Mouse (Mus musculus) T-helper 1 cell (primary cell): ENCODE results near the gene Rnf220.

Source experiments
- in situ Hi-C: fragments of 300-600 bp; cut with MboI, MseI; formaldehyde crosslinking; loops from one replicate; pipeline ENCODE4 v1.15.1; 2025; ENCODE audit warnings: high pct_unique_total_duplicates

The Rnf220 gene

DNA sequence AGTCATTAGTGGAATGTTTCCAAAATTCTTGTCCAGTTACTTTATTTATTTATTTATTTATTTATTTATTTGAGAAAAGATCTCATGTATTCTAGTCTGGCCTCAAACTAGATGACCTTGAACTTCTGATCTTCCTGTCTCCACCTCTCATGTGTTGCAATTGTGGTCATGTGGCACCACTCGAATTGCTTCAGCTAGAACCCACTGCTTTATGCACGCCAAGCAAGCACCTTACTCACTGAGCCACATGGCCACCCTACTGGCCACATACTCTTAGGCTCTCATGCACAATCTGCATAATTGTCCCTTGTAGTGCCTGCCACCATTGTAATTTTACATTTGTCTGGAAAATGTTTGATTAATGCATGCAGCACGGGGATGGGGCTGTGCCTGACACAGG is 57.9 kb downstream of the Rnf220 start:
- in situ Hi-C loops = no loop called here

GRCm38 (mm10) chr4:117438064-117438463 is 58.8 kb downstream of the Rnf220 start:
- in situ Hi-C loops = no loop called here

DNA sequence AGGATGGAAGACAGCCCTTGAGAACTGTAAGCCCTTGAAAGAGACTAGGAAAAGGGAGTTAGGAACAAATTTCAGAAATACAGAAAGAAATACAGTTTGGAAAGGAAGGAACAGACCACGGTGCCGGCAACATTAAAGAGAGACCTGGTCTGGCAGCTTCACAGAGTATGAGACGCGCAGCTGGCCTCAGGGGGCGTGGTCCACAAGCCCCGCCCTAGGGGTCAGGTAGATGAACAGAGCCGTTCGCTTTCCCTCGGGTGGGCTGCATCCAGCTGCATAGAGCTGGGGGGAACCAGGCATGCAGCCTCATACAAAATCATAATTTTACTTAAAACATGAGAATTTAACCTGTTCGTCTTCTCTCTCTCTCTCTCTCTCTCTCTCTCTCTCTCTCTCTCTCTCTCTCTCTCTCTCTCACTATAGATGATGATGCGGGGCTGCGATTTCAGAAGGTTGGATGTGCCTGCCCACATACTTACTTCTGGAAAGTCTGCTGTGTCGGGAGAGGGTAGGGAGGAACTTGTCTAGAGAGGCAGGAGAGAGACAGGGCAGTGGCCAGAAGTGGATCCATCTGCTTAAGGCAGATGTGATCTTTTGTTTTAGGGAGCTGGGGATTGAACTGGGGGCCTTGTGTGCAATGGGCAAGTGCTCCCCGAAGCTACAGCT is 59.7 kb downstream of the Rnf220 start:
- in situ Hi-C loops = no loop called here

- in situ Hi-C loops = no loop called here
Observed at GRCm38 (mm10) chr4:117434336-117434735, 62.5 kb downstream of the Rnf220 start.

DNA sequence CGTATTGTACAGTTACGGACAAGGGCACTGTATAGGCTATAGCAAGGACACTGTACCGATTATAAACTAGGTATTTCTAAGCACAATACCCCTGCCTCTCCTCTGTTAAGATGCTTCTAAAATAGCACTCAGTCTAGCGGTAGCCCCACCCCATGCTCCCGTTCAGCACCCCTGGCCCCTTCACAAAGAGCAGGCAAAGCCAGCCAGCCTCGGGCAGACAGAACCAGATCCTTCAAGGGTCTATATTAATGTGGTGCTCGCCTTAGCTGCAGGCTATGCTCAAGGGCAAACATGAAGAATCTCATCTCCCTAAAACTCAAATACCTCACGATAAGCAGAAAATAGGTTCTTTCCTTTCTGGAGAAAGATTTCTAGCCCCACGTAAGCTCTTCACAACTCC is 67.2 kb downstream of the Rnf220 start:
- in situ Hi-C loops = no loop called here

DNA sequence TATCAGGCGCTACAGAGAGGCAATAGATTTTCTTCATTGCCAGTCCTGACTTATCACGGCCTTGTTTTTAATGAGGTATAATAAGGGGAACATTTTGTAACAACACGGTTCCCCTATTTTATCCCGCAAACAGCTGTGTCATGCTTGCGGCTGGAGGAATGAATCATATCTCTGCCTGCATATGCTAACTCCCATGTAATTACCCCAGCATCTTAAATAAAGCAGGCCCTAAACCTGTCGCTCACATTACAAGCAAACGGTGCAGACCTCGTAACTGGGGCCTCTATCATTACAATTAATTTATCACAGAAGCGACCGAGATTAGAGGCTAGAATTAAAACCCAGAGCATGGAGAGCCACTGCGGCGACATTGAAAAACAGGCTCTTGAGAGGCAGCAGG is 69.3 kb downstream of the Rnf220 start:
- in situ Hi-C loops = no loop called here

DNA sequence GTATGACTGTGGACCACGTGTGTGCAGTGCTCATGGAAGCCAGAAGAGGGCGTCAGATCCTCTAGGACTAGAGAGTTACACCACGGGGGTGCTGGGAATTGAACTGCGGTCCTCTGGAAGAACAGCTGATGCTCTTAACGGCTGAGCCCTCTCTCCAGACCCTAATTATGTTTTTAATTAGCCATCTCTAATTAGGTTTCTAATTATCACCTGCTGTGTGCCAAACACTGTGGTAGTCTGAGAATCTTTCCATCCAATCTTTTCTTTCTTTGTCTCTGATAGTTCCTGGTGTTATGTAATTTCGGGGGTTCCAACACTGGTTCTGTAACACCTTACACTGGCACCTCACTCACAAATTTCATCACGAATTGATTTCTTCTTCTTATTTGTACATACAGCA is 75.8 kb downstream of the Rnf220 start:
- in situ Hi-C loops = no loop called here

DNA sequence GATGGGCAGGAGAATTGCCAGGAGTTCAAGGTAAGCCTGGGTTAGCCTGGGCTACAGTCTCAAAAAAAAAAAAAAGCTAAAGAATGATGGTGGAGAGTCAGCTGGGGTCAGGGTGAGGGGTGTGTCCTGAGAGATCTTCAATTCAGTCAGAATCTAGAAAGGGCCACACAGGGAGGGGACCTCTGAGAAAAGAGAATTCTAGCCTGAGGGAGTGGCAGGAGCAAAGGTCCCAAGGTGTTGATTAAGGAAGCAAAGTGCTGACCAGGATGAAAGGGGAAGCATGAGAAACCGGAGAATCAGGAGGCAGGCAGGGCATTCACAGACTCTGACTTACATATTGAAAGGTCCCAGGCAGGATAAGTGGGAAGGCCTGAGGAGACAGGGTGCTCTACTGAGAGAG is 80.0 kb downstream of the Rnf220 start:
- in situ Hi-C loops = no loop called here

GRCm38 (mm10) chr4:117410049-117410410 is 86.8 kb downstream of the Rnf220 start:
- in situ Hi-C loops = no loop called here

DNA sequence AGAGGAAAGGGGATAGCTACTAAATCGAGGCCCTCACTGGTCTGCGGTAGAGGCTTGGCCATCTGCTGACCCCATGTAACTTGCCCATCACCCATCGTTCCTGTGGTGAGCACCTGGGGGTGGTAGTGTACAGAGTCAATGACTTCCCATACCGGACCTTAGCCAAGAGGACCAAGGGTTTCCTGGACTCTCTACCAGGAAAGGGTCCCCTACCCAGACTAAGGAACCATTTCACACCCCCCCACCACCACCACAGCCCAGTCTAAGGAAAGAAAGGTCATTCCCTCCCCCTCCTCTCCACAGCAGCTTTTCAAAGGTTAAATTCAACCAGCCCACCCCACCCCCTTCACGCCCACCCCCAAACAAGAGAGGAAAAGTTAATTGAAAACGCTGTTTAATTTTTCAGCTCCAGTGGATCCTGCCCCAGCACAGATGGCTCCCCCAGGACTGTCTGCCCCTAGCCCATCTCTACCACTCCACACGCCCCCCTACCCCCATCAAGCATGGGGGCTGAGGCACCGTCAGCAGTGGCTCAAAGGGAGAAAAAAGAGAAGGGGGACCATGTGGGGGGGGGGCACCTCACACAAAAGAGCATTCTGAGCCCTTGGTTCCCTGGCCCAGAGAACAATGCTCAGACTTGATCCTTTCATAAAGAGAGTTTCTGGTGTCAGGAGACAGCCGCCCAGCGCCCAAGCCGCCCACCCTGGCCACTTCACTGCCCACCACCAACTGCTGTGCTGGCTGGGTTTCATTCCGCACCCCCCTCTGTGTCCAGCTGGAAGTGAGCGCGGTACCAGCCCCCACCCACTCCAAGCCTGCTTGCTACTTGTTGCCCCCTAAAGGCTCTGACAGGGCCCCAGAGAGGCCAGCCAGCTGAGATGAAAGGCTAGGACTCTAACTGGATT is 87.5 kb downstream of the Rnf220 start:
- in situ Hi-C loops = no loop called here

DNA sequence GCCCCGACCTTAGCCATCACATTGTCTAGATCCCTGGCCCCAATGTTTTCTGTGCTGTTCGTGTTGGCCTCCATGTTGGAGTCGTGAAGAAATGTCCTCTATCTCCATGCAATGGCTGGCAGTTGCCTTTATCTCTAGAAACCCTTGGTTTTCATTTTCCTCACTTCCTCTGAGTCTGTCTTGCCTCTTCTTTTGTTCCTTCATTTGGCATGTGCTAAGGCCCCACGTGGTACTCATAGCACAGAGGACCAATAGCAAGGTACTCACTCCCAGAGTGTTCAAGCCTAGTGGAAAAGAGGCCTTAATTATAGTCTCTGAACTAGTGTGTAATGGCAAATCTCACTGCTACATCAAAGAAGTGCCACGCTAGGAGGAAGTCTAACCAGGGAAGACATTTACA is 88.9 kb downstream of the Rnf220 start:
- in situ Hi-C loops = no loop called here

GRCm38 (mm10) chr4:117405999-117406398 is 90.9 kb downstream of the Rnf220 start:
- in situ Hi-C loops = no loop called here

DNA sequence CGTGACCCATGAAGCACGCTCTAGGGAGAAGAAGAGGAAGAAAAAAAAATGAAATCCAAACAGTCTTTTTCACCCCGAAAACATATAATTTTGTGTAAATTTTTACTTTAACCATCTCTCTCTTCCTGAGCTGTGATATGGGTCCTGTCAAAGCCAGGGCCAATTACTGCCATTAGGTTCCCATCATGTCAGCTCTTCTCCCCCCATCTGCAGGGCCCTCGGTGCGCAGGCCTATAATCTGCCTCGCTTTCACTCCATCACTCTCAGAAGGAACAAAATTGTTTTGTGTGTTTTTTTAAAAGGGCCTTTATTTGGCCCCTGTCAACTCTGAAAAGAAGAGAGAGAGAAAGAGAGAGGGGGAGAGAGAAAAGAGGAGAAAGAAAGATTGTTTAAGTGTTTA is 91.6 kb downstream of the Rnf220 start:
- in situ Hi-C loops = no loop called here

DNA sequence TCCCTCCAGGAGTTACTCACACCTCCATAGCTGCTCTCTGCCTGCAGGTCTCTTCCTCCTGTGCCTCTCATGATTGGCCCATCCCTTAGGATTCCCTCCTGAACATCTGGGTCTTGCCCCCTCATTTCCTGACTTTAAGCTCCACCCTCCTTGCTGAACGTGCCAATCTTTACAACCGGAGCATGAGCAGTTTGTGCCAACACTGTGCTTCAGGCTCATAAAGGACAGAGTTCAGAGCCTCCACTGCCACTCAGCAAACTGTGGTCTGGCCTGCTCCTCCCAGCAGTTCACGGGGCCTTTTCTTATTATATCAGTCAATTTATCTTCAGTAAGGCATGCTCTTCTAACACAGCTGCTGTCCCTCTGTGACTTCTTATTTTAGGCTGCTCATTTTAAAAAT is 93.4 kb downstream of the Rnf220 start:
- in situ Hi-C loops = no loop called here

DNA sequence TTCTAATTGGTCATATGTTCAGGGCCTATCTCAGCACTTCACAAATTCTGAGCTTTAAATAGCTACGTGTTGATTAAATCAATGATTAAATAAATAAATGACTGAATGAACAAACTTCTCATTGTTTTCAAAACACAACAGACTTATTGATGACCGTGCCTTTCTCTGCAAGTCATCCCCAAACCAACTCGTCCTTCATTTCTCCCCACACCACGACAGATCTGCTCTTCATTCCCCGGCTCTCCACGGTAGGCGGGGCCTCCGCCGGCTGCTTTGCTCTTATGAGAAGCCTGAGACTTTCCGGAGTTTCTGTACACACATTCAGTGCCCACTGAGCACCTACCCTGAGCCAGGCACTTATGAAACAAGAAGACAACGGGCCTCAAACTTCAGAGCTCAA is 99.7 kb downstream of the Rnf220 start:
- in situ Hi-C loops = no loop called here

- in situ Hi-C loops = no loop called here
Observed at GRCm38 (mm10) chr4:117393027-117393426, 103.8 kb downstream of the Rnf220 start.

- in situ Hi-C loops = no loop called here
Observed at GRCm38 (mm10) chr4:117392391-117392790, 104.5 kb downstream of the Rnf220 start.

DNA sequence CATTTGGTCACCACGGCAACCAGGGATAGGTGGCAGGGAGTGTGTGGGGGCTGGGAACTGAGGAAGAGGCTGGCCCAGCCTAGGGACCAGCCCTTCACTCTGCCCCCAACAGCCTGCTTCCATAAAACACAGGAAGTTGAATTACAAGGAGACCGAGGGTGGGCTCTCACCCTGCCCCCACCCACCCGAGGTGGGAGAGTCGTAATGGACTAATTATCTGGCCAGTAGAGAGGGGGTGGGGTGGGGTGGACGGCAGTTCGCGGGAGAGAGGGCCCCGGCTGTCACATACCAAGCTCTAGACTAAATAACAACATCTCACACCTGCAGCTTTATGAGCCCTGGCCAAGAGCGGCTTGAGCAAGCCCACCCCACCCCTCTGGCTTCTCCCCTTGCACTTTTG is 104.9 kb downstream of the Rnf220 start:
- in situ Hi-C loops = no loop called here

DNA sequence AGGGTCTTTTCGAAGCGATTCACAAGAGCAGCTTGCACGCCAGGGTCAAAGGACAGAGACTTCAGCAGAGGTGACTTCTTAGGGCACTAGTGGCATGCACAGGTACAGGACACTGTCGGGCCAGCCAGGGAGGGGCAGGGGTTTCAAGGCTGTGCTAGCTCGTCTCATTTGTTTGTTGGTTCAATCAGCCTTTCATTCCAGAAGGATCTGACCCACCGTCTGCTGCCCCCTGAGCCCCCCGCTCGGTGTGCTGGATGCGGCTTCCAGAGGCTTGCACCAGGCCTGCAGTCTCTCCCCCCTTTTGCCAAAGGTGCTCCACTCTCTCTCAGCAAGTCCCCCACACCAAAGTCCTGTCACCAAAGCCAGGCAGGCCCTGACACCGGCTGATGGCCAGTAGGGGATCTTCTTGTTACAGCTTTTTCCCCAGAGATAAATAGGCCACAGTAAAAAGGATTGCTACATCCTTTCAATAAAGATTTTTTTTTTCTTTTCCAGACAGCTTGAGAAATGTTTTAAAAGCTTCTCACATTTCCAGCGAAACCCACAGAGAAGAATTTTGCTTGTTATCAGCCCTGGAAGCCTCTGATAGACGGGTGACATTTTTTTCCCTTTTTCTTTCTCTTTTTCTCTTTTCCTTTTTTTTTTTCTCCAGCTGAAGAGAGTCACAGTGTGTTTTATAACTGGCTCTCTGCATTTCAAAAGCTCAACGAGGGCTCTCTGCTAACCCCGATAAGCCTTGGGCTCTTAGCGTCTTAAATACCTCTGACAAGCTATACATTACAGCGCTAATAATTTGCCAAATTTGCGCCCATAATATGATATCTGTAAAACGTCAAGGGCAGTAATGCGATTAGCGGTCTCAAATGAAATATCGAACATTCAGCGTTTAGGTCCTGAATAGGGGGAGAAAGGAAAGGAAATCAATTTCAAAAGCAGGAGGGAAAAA is 105.7 kb downstream of the Rnf220 start:
- in situ Hi-C loops = no loop called here

DNA sequence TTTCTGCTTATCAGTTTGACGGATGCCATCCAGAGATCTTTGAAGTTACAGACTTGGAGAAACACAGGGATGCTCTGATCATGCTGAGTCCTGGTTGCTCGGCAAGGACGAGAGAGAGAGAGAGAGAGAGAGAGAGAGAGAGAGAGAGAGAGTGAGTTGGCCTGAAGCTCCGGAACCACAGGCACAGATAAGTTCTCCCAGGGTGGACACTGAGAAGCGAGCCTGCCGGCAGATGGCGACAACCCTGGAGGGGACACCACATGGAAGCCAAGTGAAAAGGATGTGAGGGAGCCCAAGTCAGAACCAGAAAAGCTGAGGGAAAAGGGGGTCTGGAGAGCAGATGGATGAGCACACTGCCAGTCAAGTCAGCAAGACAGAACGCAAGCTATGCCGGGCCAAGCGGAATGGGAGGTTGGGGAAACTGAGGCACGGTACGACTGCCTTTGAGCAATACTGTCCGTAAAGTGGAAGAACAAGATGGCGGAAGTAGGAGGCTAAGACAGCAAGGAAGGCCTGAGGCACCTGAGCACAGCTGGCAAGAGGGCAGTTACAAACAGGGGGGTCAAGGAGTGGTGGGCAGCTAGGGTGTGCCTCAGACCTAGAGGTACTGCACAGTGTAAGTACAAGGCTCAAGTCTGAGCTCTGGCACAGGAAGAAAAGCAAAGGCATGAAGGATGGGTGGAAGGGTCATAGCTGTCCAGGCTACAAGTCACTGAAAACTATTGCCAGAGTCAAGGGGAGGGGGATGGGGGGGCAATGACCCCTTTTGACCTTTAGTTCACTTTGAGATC is 107.4 kb downstream of the Rnf220 start:
- in situ Hi-C loops = no loop called here

DNA sequence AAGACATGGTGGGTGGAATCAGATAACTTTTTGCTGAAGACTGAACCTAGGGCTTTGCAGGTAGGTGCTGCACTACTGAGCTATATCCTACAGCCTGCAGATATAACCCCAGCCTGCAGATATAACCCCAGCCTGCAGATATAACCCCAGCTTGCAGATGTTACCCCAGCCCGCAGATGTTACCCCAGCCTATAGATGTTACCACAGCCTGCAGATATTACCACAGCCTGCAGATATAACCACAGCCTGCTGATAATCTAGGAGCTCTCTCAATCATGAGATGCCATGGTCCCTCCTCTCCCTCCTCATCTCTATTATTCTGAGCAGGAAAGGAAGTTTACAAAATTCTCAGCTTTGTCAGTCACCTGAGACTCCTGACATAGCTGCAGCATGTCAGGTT is 111.6 kb downstream of the Rnf220 start:
- in situ Hi-C loops = no loop called here
